Mouse (Mus musculus) spleen, postnatal 0 days (tissue): ENCODE measurements around the gene Acp5. TPM values are rescaled to one million over a fixed set of nuclear protein-coding genes. Genes with fewer than 3 reads are reported as not detected.

ENCODE experiments used
- polyA plus RNA-seq: library from polyadenylated mRNA; unstranded; fragments of >200 nt; fragmentation: Nextera tagmentation; extraction: Ambion mirVana; gene quantifications from 2 replicates; pipeline ENCODE4 v1.2.1, GENCODE M21; 2015

The Acp5 gene
- 122 and 146 TPM in 2 replicates for polyA plus RNA-seq

GRCm38 (mm10) chr9:22135644-22136390, at the start of gene Acp5:
Gene Acp5 (minus strand): TSS chr9:22135711.

GRCm38 (mm10) chr9:22156497-22157245, 21.2 kb upstream of the Acp5 start, which contains the start of gene Pigyl:
Gene Pigyl (plus strand): TSS chr9:22156846.

GRCm38 (mm10) chr9:22116740-22117426, 18.6 kb downstream of the Acp5 start, which contains the start of gene Elof1:
Gene Elof1 (minus strand): TSS chr9:22117172.

DNA sequence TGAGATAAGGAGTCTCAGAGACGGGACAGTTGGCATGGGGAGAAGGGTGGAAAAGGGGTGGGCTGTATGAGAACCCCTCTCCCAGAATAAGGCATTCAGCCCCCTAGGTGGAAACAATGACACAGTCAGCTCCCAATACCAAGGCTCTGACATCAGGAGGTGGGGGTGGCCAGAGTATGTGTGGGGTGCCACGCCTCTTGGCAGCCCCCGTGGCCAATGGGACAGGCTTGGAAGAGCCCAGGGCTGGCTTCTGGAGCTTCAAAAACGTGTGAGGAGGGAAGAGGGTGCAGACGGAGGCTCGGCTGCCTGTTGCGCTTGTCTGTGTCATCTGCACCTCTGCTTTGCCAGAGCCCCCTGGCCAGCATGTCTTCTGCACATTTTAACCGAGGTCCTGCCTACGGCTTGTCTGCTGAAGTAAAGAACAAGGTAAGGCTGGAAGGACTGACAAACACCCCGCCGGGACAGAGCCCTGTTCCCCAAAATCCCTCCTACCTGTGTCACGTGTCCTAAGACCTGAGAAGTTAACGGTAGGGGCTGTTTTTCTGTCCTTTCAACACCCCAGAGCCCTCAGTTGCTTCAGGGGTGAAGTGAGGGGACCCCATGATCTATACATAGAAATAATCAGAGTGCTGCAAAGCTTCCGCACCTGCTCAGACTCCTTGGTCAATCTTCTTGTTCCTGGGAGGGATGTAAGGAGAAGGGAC, 36.4 kb downstream of the Acp5 start, which contains the start of gene Cnn1:
TSS of gene Cnn1 (plus strand) at position 224 of the 704 bp plus-strand sequence.

DNA sequence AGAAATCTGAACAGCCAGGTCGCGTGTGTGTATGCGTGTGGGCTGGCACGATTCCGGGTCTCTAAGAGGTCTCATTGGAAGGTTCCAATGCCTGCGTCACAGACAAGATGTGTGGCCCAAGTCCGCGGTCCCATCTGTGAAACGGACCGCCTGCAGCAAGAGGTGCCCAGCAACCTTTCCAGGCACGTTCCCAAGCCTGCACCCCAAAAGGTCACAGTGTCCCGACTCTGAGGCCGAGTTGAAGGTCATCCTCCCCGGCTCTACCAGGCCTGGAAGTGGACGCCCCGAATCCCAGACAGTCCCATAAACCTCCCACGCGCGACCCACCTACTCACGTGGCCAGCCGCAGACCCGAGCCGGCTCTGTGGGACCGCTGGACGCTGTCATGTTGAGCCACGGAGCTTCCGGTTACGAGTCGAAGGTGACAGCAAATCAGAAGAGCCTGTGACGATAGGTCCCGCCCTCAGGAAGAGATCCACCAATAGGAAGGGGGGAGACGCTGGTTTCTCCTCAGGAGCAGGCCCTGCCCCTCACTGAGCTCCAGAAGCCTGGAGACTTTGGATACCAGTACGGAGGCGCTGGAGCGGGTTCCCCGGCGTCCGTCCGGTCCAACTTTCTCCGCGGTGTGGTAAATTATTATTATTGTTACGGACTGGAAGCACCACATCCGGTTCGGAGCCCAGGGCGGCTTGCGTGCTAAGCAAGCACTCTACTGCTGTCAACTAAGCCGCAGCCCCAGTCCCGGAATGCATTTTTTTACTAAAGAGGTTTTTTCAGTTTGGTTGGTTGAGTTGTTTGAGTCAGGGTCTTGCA, 50.3 kb downstream of the Acp5 start, which contains the start of gene Ecsit:
TSS of gene Ecsit (minus strand) at position 417 of the 813 bp plus-strand sequence.

Other genes with a start within 250 kb of the Acp5 start
- gene Rab3d, start 217.5 kb downstream of the Acp5 start, polyA plus RNA-seq = 11.6 and 16.2 TPM in 2 replicates
- gene Ccdc159, start 208.2 kb downstream of the Acp5 start, polyA plus RNA-seq = 0.63 and 0.84 TPM in 2 replicates
- 16.7 and 22.4 TPM in 2 replicates for gene Tmem205, start 208.2 kb downstream of the Acp5 start, polyA plus RNA-seq
- 1.1 and 1.4 TPM in 2 replicates for gene Plppr2, start 198.7 kb downstream of the Acp5 start, polyA plus RNA-seq
- gene Swsap1, start 180.0 kb downstream of the Acp5 start, polyA plus RNA-seq = 2.3 and 2.8 TPM in 2 replicates
- gene Epor, start 172.2 kb downstream of the Acp5 start, polyA plus RNA-seq = 121 and 135 TPM in 2 replicates
- 0.96 and 1.5 TPM in 2 replicates for gene Rgl3, start 146.3 kb downstream of the Acp5 start, polyA plus RNA-seq
- 0.06 and 0.17 TPM in 2 replicates for gene Ccdc151, start 133.1 kb downstream of the Acp5 start, polyA plus RNA-seq
- gene Prkcsh, start 132.9 kb downstream of the Acp5 start, polyA plus RNA-seq = 34.2 and 36.2 TPM in 2 replicates
- not detected in 2 replicates for gene Elavl3, start 83.7 kb downstream of the Acp5 start, polyA plus RNA-seq
- gene Gm49318, start 64.5 kb downstream of the Acp5 start, polyA plus RNA-seq = not detected in 2 replicates
- 5.9 and 6.2 TPM in 2 replicates for gene Zfp653, start 64.3 kb downstream of the Acp5 start, polyA plus RNA-seq
- 19.5 and 20.0 TPM in 2 replicates for gene Ecsit, start 50.3 kb downstream of the Acp5 start, polyA plus RNA-seq
- gene Cnn1, start 36.5 kb downstream of the Acp5 start, polyA plus RNA-seq = 9.1 and 14.5 TPM in 2 replicates
- gene Elof1, start 18.5 kb downstream of the Acp5 start, polyA plus RNA-seq = 117 and 126 TPM in 2 replicates
- 55.6 and 55.8 TPM in 2 replicates for gene Pigyl, start 21.1 kb upstream of the Acp5 start, polyA plus RNA-seq
- 0.07 TPM in 1 of 2 replicates, not detected in the other for gene Zfp872, start 52.4 kb upstream of the Acp5 start, polyA plus RNA-seq
- 9.9 and 12.4 TPM in 2 replicates for gene Zfp809, start 90.0 kb upstream of the Acp5 start, polyA plus RNA-seq
- 1.9 TPM in 2 replicates for gene Zfp599, start 124.2 kb upstream of the Acp5 start, polyA plus RNA-seq
- 4.8 and 6.1 TPM in 2 replicates for gene Zfp810, start 171.9 kb upstream of the Acp5 start, polyA plus RNA-seq